Mouse (Mus musculus) macrophage (primary cell): ENCODE data around the gene Itgav. TPM values are rescaled to one million over a fixed set of nuclear protein-coding genes. Genes with fewer than 3 reads are reported as not detected.

Experiments
- H3K27ac ChIP-seq: fragments of 350-480 bp; formaldehyde crosslinking; 2 replicates; pipeline ENCODE4 v1.9.0; 2021
- H3K36me3 ChIP-seq: fragments of 350-480 bp; formaldehyde crosslinking; 2 replicates; pipeline ENCODE4 v1.9.0; 2021; ENCODE audit errors: inconsistent target
- H3K4me3 ChIP-seq: fragments of 350-480 bp; formaldehyde crosslinking; 2 replicates; pipeline ENCODE4 v1.9.0; 2021; ENCODE audit errors: inconsistent target
- H3K79me2 ChIP-seq: fragments of 350-480 bp; formaldehyde crosslinking; 2 replicates; pipeline ENCODE4 v1.9.0; 2021; ENCODE audit errors: inconsistent target
- WGBS: methylation state at CpG from one replicate; pipeline ENCODE4 v1.1.7; 2026; ENCODE audit warnings: inconsistent platforms; ENCODE audit not compliant: missing documents; 5-methylcytosine and 5-hydroxymethylcytosine counted together
- polyA plus RNA-seq: library from polyadenylated mRNA; stranded (reverse); fragments of 250-400 nt; gene quantifications from 3 replicates; pipeline ENCODE4 v1.2.4, GENCODE M21; 2018; ENCODE audit warnings: inconsistent platforms

Gene Itgav
- polyA plus RNA-seq, 1 experiment from 2014 or later = 20.8 TPM

DNA sequence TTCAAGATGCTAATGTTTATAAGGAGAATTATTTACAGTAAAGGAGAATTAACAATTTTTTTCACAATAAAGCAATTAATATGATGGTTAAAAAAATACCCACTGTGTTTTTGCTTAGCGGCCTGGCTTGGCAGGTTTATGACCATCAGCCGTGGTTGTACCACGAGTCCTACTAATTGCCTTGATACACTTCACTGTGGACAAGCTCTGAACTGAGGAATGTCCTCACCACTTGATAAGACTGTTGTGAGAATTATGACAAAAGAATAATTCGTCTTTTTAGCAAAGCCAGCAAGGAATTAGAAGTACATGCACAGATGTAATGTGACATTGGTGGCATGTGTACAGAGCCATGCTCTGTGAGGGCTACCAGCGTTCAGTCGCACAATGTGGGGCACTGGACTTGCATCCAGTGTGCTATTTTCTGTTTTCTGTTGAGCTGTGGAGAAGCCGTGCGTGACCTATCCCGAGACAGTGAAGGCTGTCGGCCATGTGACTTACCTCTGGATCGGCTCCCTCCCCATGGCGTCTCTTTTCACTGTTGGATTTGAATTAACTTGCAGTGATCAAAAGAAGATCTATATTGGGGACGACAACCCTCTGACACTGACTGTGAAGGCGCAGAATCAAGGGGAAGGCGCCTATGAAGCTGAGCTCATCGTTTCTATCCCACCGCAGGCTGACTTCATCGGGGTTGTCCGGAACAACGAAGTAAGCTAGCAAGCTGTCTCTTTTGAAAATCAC lies 67.3 kb downstream of the Itgav start:
- H3K36me3 ChIP-seq = peaks cover 87% of the 10 kb centered on the region
- 95% methylated on average over 20 of the region's 20 CpGs for WGBS

DNA sequence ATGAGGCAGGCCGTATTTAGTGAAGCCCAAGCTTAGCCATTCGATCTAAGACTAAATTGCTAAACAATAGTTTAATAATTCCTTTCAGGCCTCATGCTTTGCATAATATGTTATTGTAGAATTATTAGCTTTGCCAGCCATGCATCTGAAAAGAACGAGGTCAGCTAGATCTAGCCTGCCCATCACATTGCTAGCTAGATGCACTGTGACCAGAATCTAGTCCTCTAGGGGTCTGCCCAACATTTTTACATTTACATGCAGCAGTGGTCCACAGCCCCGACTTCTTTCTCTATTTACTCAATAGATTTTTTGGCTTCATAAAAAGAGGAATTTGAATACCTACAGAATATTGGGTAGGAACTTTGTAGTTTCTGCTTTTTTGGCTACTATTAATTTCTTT lies 67.9 kb downstream of the Itgav start:
- H3K4me3 ChIP-seq = no peak overlapping the region
- H3K79me2 ChIP-seq = no peaks in the 10 kb centered on the region
- no peak overlapping the region for H3K27ac ChIP-seq
- WGBS = 93% methylated on average over 4 of the region's 4 CpGs
- peaks cover 87% of the 10 kb centered on the region for H3K36me3 ChIP-seq

More for the DNA sequence above, 67.3 kb downstream of the Itgav start:
- no peaks in the 10 kb centered on the region for H3K79me2 ChIP-seq
- no peak overlapping the region for H3K27ac ChIP-seq
- no peak overlapping the region for H3K4me3 ChIP-seq

DNA sequence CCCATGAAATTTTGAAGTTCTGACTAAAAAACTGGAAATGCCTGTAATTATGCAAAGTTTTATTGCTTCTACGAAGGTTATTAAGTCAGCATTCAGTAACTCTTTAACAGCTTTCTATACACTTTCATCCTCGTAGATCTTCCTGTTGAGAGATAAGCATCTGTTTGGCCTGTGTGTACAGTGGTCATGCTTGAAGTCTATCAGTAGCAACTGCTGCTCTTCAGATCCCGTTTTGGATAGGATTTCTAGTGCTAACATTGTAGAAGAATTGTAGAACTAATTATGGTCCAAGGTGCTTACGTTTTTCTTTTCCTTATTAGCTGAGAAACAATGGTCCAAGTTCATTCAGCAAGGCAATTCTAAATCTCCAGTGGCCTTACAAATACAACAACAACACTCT lies 71.6 kb downstream of the Itgav start:
- Histone ChIP-seq H3K4me3 (no peak overlapping the region), H3K36me3 (peaks cover 88% of the 10 kb centered on the region), H3K79me2 (no peaks in the 10 kb centered on the region), H3K27ac (no peak overlapping the region)
- WGBS = 70% methylated on average over 4 of the region's 4 CpGs

DNA sequence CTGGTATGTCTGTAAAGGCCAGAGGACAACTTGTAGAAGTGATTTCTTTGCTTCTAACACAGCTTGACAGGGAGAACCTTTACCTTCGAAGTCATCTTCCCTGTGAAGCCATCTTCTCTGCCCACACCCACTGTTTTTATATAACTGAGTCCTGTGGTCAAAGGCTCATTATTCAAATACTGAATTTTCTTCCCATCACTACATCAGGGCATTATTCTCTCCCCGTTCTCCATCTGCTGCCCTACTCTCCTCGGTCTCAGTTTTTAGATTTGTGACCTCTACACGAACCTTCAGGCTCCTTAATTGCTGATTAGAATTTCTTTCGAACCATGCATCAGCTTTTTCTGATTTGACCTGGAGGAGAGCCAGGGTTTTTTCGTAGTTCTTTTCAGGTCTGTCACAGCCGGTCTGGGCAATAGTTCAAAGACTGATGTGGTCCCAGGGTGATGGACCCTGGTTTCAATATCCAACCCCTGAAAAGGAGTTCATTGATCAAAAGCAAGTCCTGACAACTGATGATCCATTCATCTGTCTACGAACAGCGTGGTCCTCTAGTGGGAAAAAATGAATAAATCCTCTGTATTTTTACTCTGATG lies 73.8 kb downstream of the Itgav start:
- no peak overlapping the region for H3K4me3 ChIP-seq
- no peaks in the 10 kb centered on the region for H3K79me2 ChIP-seq
- no peak overlapping the region for H3K27ac ChIP-seq
- 92% methylated on average over 9 of the region's 9 CpGs for WGBS
- peaks cover 89% of the 10 kb centered on the region for H3K36me3 ChIP-seq

DNA sequence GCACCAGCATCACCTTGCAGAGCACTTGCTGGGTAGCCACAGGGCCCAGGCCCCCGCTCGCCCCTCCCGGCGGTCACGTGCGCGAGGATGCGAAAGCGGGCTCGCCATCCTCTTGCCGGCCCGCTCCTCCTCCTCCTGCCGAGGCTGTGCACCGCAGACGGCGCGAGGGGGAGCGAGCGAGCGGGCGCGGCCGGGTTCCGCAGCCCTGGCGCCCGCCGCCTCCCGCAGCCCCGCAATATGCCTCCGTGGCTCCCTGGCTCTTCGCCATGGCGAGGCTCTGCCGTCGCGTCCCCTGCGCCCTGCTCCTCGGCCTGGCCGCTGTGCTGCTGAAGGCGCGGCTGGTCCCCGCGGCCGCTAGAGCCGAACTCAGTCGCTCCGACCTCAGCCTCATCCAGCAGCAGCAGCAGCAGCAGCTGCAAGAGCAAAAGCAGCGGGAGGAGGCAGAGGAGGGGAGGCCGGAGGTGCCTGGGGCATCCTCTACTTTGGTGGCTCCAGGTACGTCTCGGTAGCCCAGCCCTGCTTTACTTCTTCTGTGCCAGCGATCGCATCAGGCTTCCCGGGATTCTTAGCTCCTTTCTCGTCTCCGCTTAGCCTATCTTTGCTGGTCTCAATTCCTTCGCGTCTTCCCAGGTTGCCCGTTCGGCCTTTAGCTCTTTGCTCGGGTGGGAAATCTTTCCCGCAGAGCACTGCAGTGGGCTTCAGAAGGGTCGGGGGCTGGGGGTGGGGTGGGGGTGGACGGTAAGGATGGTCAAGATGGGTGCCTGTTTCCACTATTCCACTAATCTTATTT lies 88.5 kb downstream of the Itgav start, which contains the start of gene Fam171b:
Gene Fam171b, plus strand, starts transcription at position 154 of the 790 bp plus-strand sequence.
- H3K36me3 ChIP-seq = no peaks in the 10 kb centered on the region
- no peaks in the 10 kb centered on the region for H3K79me2 ChIP-seq
- H3K4me3 ChIP-seq = peak within 1 kb of the TSS; percentile 16; the same call in 1 of the 2 replicates
- 2% methylated on average over 63 of the region's 63 CpGs for WGBS
- no peak within 1 kb of the TSS for H3K27ac ChIP-seq

DNA sequence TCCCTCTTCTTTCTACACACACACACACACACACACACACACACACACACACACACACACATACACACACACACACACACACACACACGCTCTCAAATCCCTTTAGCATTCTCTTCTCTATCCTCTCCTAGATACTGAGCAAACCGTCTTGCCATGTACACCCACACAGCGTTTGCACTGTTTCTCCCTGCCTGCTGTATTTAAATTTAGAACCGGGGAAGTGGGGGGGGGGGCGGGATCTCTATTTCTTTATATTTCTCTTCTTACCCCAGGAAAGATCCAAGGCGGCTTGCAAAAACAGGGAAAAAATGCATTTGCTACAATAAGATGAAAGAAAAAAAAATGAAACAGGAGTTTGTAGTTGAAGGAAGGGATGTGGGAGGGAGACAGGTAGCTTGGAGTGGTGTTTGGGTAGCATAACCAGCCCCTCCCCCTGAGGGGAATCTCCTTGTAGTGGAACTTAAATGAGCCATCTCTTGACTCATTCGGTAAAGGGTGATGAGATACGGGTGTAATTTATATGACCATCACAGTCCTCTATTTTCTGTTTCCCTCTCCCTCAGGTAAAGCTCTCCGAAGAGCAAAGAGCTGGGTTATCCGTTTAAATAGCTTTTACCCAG lies 89.2 kb downstream of the Itgav start:
- Histone ChIP-seq H3K27ac (no peak overlapping the region), H3K36me3 (no peaks in the 10 kb centered on the region), H3K4me3 (no peak overlapping the region), H3K79me2 (no peaks in the 10 kb centered on the region)
- 46% methylated on average over 9 of the region's 10 CpGs for WGBS

DNA sequence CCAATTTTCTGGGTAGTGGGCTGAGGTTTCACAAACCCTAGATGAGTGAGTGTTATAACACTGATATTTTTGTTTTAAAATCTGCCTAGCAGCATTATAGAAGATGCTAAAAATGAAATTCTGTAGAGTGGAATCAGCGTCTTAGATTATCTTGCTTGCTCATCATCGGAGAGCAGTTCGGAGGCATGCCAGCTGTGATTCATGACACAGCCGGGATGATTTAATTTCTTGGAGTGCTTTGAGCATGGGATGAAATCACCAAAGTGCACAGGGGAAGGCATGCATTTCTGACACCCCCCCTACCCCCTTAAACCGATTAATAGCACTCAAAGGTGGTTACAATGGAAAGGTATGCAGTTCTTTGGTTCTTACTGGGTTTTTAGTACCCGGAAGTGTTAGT lies 89.8 kb downstream of the Itgav start:
- no peaks in the 10 kb centered on the region for H3K79me2 ChIP-seq
- H3K27ac ChIP-seq = no peak overlapping the region
- H3K4me3 ChIP-seq = no peak overlapping the region
- 69% methylated on average over 6 of the region's 6 CpGs for WGBS
- no peaks in the 10 kb centered on the region for H3K36me3 ChIP-seq

DNA sequence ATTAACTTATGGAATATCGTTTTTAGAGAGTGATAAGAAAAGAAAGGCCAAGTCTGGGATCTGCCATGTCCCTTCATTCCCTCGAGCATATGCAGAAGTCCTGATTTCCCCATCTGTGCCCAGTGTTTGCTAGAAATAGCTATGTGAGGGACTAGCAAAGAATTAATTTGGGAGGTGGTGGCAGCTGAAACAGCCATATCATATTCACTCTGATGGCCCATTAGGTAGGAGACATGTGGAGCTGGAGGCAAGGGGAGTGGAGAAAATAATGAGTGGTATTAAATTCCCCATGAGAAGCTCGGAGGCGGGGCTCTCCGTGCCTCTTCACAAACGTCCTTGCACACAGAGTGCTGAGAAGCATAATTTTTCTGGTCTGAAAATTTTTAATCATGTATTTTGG lies 92.0 kb downstream of the Itgav start:
- H3K79me2 ChIP-seq = no peaks in the 10 kb centered on the region
- no peaks in the 10 kb centered on the region for H3K36me3 ChIP-seq
- WGBS = 92% methylated on average over 6 of the region's 6 CpGs
- H3K4me3 ChIP-seq = no peak overlapping the region
- H3K27ac ChIP-seq = no peak overlapping the region

DNA sequence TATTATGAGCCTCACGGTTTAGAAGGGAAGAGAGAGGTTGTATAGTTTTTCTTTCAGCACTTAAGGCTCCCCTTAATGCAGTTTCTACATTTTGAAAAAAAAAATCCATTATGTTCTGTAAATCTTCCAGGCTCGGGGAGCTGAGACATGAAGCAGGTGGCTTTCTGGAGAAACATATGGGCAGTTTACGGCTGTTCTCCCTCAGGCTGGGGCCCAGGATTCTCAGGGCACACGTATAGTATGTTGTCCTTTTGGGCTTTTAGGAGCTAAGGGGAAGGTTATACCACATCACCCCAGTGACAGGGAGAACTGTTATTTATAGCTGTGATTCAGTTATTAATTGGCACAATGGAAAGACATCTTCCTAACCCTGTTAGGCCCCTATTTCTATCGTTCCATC lies 101.0 kb downstream of the Itgav start:
- no peak overlapping the region for H3K27ac ChIP-seq
- WGBS = 89% methylated on average over 5 of the region's 5 CpGs
- H3K36me3 ChIP-seq = no peaks in the 10 kb centered on the region
- no peaks in the 10 kb centered on the region for H3K79me2 ChIP-seq
- no peak overlapping the region for H3K4me3 ChIP-seq

DNA sequence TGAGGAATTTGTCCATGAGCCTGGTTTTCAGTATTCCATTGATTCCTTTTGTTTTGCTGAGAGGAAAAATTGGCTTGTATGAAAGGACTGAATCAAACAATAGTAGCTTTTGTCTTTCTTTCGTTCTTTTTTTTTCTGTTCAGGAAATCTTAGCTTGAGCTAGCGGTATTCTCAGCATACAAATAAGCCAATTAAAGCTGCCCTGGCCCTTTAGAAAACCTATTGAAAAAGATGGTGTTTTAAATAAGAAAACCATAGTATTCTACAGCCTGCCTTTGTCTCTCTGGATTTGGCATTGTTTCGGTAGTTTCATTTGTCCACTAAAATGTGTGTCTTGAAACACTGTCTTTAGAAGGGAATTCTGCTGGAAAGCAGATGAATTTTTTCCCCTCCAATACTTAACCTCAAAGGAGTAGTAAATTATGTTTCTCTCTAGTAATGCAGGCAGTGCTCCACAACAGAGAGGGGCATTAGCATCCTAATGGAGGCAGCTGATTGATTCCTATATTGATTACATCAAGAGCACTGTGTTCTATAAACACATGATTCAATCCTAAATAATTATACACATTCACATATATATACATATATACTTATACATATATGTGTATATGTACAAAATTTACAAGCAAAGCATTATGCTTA lies 104.8 kb downstream of the Itgav start:
- 87% methylated on average over 3 of the region's 3 CpGs for WGBS
- no peak overlapping the region for H3K27ac ChIP-seq
- H3K4me3 ChIP-seq = no peak overlapping the region
- no peaks in the 10 kb centered on the region for H3K79me2 ChIP-seq
- no peaks in the 10 kb centered on the region for H3K36me3 ChIP-seq

DNA sequence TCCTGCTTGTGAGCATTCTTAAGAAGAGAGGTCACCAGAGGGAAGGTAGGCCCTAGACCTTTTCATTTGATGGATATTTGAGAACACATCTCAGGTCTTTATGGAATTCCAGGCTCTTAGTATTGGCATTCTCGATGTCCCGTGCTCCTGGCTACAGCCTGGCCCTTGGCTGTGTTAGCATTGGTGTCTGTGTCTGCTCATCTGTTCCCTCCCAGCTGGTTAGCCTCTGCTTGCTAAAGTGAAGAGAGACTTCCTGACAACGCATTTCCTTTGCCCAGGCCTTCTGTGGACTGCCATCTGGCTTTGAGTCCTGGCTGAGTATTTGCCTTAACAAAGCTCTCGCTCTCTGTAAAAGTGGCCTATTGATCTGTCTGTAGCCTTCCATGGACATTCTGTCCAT lies 108.7 kb downstream of the Itgav start:
- Histone ChIP-seq H3K27ac (no peak overlapping the region), H3K4me3 (no peak overlapping the region), H3K79me2 (no peaks in the 10 kb centered on the region), H3K36me3 (no peaks in the 10 kb centered on the region)
- WGBS = 92% methylated on average over 4 of the region's 4 CpGs

DNA sequence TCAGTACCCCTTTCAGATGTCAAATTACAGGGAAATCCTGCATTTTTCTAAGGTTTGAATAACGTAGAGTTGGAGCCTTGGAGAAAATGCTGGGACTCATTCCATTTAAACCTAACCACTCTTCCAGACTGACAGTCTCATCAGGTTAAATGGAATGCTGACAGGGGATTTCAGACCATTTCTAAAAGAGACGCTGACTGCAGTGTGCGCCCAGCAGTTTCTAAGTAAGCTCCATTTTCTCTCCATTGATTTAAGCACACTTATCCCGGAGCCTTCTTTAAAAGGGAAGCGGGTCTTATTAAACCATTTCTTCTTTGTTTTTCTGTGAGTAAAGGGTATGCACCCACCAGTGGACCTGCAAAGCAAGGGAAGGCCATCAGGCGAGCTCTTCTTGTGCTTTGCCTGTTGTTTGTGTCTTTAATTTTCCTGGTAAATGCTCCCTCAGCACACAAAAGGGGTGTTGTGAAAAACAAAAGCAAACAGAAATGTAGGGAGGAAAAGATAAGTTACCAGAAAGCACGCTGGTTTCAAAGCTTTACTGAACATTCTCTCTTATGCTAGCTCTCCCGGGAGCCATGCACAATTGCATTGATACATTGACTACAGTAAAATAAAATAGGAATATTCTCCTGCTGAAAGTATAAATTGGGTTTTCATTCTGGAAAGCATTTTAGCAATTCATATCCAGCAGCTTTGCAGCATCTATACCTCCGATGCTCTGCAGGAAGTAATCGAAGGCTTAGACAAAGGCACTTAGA lies 111.3 kb downstream of the Itgav start:
- H3K4me3 ChIP-seq = no peak overlapping the region
- no peaks in the 10 kb centered on the region for H3K36me3 ChIP-seq
- no peaks in the 10 kb centered on the region for H3K79me2 ChIP-seq
- no peak overlapping the region for H3K27ac ChIP-seq
- WGBS = 96% methylated on average over 10 of the region's 10 CpGs

DNA sequence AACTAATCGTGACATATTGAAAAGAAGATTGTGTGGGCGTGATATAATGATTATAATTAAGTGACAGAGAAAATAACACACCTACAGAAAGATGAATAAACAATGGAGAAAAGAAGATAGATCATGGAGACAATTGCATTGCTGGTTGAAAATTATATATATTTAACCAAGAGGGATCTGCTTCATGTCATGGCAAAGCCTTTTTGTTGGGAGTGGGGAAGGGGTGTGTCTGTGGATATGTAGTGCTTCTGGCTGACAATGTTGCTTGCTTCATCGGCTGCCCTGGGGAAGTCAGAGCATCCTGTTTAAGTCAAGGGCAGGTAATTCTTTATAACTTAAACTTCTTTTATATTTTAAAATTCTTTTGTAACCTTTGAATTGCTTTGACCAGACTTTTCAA lies 124.3 kb downstream of the Itgav start:
- Histone ChIP-seq H3K27ac (no peak overlapping the region), H3K4me3 (no peak overlapping the region), H3K36me3 (no peaks in the 10 kb centered on the region), H3K79me2 (no peaks in the 10 kb centered on the region)
- WGBS = 81% methylated on average over 3 of the region's 3 CpGs

DNA sequence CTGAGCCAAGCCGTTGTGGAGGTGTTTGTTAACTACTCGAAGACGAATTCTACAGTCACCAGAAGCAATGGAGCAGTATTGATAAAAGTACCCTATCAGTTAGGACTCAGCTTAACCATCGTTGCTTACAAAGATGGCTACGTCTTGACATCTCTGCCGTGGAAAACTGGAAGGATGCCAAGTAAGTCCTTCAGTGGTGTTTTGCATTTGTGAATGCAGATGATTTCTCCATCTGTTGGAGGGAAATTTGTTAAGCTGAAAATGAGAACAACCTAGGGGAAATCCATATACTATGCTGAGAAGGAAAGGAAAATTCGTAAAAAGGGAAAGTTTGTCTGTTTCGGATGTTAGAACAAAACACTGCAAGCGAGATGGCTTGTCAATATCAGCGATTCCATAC lies 129.2 kb downstream of the Itgav start:
- H3K4me3 ChIP-seq = no peak overlapping the region
- H3K36me3 ChIP-seq = no peaks in the 10 kb centered on the region
- WGBS = 93% methylated on average over 10 of the region's 10 CpGs
- no peak overlapping the region for H3K27ac ChIP-seq
- no peaks in the 10 kb centered on the region for H3K79me2 ChIP-seq
